Mouse (Mus musculus) heart, embryonic 16.5 days (tissue): ENCODE measurements around the gene Tanc2. TPM values are rescaled to one million over a fixed set of nuclear protein-coding genes. Genes with fewer than 3 reads are reported as not detected.

Source experiments
- ATAC-seq: fragments of 200-750 bp; cut with Nextera tagmentation; replicated peaks from 2 replicates; pipeline ENCODE4 v1.8.0; 2017; ENCODE audit warnings: moderate number of reproducible peaks; ENCODE audit not compliant: insufficient read depth, low FRiP score; ENCODE audit errors: extremely low read depth
- H3K27ac ChIP-seq: fragments of 300-500 bp; sonication (generic); 2 replicates; pipeline ENCODE4 v1.5.1; 2014; ENCODE audit warnings: mild to moderate bottlenecking, low read length, control low read depth, moderate library complexity
- H3K27me3 ChIP-seq: fragments of 300-500 bp; sonication (generic); 2 replicates; pipeline ENCODE4 v1.6.1; 2014; ENCODE audit warnings: low read length, mixed read lengths; ENCODE audit not compliant: control insufficient read depth, insufficient read depth
- H3K36me3 ChIP-seq: fragments of 300-500 bp; sonication (generic); 2 replicates; pipeline ENCODE4 v1.6.1; 2014; ENCODE audit not compliant: control insufficient read depth, insufficient read depth
- H3K4me1 ChIP-seq: fragments of 300-500 bp; sonication (generic); 2 replicates; pipeline ENCODE4 v1.6.1; 2014; ENCODE audit warnings: low read length, mixed read lengths; ENCODE audit not compliant: control insufficient read depth, insufficient read depth
- H3K4me2 ChIP-seq: fragments of 300-500 bp; sonication (generic); 2 replicates; pipeline ENCODE4 v1.6.1; 2014; ENCODE audit warnings: low read depth, mild to moderate bottlenecking, control low read depth, low read length
- H3K4me3 ChIP-seq: fragments of 300-500 bp; sonication (generic); 2 replicates; pipeline ENCODE4 v1.5.1; 2014; ENCODE audit warnings: mild to moderate bottlenecking, control low read depth, low read length
- H3K9ac ChIP-seq: fragments of 300-500 bp; sonication (generic); 2 replicates; pipeline ENCODE4 v1.6.1; 2014; ENCODE audit warnings: low read length, control low read depth
- H3K9me3 ChIP-seq: fragments of 300-500 bp; sonication (generic); replicated peaks from 2 replicates; pipeline ENCODE4 v1.6.1; 2016; ENCODE audit warnings: low read length; ENCODE audit not compliant: control insufficient read depth
- WGBS: fragments of 180-500 bp; shearing (Covaris S2); extraction: QIAGEN DNeasy Blood & Tissue Kit; methylation state at CpG from one replicate; pipeline ENCODE4 v1.1.7; 2014; 5-methylcytosine and 5-hydroxymethylcytosine counted together
- polyA plus RNA-seq: library from polyadenylated mRNA; unstranded; fragments of >200 nt; fragmentation: Nextera tagmentation; extraction: Ambion mirVana; gene quantifications from 2 replicates; pipeline ENCODE4 v1.2.1, GENCODE M21; 2015

Gene Tanc2
- polyA plus RNA-seq, 1 experiment from 2014 or later: 8.0 TPM

DNA sequence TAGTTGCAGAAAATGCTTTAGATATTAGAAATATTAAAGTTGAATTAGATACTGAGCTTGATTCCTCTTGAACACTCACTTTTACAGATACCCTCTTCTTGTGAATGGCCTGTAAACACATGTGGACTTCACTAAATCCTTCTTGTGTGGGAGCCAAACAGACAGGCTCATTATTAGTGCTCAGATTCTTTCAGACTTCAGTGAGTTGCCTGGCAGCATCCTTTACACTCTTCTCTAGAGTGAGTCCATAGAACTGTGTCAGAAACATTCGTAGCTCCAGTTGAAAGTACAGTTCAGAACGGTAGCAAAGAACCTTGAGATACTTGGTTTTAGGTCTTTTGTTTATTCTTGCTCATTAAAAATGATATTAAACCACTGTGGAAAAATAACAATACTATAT is 169.6 kb downstream of the Tanc2 start:
- Histone ChIP-seq H3K9me3 (no peaks in the 10 kb centered on the region), H3K4me1 (no peaks in the 10 kb centered on the region), H3K36me3 (no peaks in the 10 kb centered on the region), H3K4me2 (no peak overlapping the region), H3K9ac (no peak overlapping the region), H3K4me3 (no peak overlapping the region), H3K27me3 (no peaks in the 10 kb centered on the region), H3K27ac (no peak overlapping the region)
- WGBS: 80% methylated on average over 2 of the region's 2 CpGs
- ATAC-seq: no peak

DNA sequence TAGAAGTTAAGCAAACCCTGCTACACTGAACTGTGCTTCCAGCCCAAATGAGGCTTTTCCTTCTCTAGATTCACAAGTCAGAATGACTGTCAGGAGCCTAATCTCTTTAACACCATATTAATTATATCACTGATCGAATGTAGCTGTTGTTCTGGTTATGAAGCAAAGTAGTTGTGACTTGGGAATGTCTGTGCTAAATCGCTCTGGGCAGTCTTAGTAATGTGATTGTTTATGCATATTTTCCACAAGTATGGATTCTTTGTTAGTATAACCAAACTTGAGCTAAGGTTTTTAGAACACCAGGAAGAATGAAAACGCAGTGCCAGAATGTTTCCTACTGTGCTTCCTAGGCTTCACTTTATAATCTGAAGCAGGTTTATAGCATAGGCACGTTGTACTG is 170.6 kb downstream of the Tanc2 start:
- ATAC-seq: no peak
- Histone ChIP-seq H3K4me3 (no peak overlapping the region), H3K36me3 (no peaks in the 10 kb centered on the region), H3K27me3 (no peaks in the 10 kb centered on the region), H3K27ac (no peak overlapping the region), H3K9ac (no peak overlapping the region), H3K9me3 (no peaks in the 10 kb centered on the region), H3K4me2 (no peak overlapping the region), H3K4me1 (no peaks in the 10 kb centered on the region)
- 66% methylated on average over 4 of the region's 4 CpGs for WGBS

DNA sequence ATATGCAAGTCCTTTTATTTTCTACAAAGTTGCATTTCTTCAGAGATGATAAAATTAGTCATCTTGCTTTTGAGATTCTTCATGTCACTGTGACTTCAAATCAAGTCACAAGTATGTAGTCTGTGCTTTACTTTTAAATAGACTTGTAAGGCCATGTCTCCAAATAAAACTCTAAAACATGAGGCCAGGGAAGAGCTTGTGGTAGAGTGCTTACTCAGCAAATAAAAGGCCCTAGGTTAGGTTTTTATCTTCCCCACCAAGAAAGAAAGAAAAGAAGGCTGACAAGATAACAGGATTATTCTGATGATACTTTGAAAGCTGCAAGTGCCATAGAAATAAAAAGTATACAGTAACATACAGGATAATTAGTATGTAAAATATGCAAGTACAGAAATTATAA is 188.0 kb downstream of the Tanc2 start:
- Histone ChIP-seq H3K9me3 (no peaks in the 10 kb centered on the region), H3K27me3 (no peaks in the 10 kb centered on the region), H3K9ac (no peak overlapping the region), H3K36me3 (0 out of 2 replicates have a peak, but pooled peaks cover 3% of the 10 kb centered on the region), H3K27ac (no peak overlapping the region), H3K4me3 (no peak overlapping the region), H3K4me2 (no peak overlapping the region), H3K4me1 (no peaks in the 10 kb centered on the region)
- ATAC-seq: no peak

DNA sequence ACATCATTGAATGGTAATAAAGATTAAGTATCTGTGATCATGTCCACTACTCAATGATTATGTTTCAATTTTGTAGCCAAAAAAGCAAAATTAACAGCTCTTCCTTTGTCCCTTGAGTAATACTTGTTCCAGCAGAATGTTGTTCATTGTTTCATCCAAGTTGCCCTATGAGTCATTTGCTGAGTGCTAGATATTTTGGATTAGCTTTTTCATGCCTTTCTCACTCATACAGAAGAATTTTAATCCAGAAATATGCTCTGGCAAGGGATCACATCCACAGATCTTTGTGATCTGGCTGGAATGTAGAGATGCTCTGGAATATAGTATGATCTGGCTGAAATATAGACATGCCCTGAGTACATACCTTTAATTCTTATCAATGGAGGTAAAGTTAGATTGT is 202.7 kb downstream of the Tanc2 start:
- no peak for ATAC-seq
- H3K27ac ChIP-seq: no peak overlapping the region
- peaks cover 5% of the 10 kb centered on the region; the same call in 1 of the 2 replicates for H3K9me3 ChIP-seq
- H3K9ac ChIP-seq: no peak overlapping the region
- no peak overlapping the region for H3K4me2 ChIP-seq
- no peaks in the 10 kb centered on the region for H3K27me3 ChIP-seq
- H3K4me3 ChIP-seq: no peak overlapping the region
- no peaks in the 10 kb centered on the region for H3K4me1 ChIP-seq
- peaks cover 9% of the 10 kb centered on the region; the same call in 1 of the 2 replicates for H3K36me3 ChIP-seq

DNA sequence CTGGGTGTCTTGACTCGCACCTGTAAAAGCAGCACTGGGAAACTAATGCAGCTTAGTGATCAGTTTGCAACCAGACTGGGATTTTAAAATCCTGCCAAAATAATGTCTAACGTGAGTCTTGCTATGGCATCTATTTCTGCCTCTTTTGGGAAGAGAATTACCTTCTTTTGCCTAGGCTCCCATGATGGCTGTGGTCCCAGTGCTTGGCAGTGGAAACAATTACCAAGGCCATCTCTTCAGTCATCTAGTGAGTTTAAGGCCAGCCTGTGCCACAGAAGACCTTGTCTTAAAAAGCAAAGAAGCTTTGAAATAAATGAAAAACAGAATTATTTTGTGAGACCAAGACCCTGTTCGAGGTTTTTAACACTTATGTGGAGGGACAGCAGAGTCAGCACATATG is 213.9 kb downstream of the Tanc2 start:
- Histone ChIP-seq H3K4me1 (0 out of 2 replicates have a peak, but pooled peaks cover 2% of the 10 kb centered on the region), H3K9me3 (no peaks in the 10 kb centered on the region)

DNA sequence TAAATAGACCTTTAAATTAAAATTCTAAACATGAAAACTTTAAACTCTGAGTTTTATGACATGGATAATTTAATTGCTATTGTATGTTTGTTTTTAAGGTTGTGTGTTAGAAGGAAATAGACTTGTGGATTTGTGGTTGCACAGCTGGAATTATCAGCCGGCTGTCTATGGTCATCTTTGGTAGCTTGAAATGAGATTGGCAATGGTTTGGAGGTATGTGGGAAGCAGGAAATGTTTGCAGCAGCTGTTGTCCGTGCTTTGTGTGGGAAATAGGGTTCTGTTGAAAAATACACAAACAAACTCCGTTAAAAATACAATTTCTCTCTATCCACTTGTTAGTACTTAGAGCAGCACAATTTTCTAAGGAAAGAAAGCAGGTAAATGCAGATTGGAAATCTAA is 215.0 kb downstream of the Tanc2 start:
- Histone ChIP-seq H3K9ac (no peak overlapping the region), H3K4me1 (0 out of 2 replicates have a peak, but pooled peaks cover 2% of the 10 kb centered on the region), H3K36me3 (no peaks in the 10 kb centered on the region), H3K4me3 (no peak overlapping the region), H3K27ac (no peak overlapping the region), H3K9me3 (no peaks in the 10 kb centered on the region), H3K27me3 (no peaks in the 10 kb centered on the region), H3K4me2 (no peak overlapping the region)
- ATAC-seq: no peak
- 52% methylated on average over 3 of the region's 3 CpGs for WGBS

More for the DNA sequence above, 213.9 kb downstream of the Tanc2 start:
- no peak overlapping the region for H3K4me3 ChIP-seq
- 88% methylated on average over 3 of the region's 3 CpGs for WGBS
- H3K27ac ChIP-seq: no peak overlapping the region
- ATAC-seq: no peak
- no peaks in the 10 kb centered on the region for H3K27me3 ChIP-seq
- H3K4me2 ChIP-seq: no peak overlapping the region
- H3K9ac ChIP-seq: no peak overlapping the region
- 0 out of 2 replicates have a peak, but pooled peaks cover 2% of the 10 kb centered on the region for H3K36me3 ChIP-seq

DNA sequence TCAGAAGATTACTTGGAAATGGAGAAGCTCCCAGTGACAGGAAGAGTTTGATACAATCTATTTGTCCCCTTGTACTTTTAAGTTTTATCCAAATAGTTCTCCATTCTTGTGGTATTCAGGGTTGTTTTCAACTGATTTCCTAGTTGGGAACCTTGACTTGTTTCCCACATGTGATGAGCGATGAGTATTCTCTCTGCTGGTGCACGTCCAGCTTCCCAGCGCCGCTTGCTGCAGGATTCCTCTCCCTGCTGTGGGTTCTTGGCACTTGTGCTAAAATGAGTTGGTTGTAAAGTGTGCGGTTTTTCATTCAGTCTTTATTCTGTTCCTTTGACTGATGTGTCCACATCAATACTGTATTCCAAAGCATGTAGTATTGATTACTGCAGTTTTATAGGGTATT is 217.3 kb downstream of the Tanc2 start:
- Histone ChIP-seq H3K27ac (no peak overlapping the region), H3K4me3 (no peak overlapping the region), H3K9ac (no peak overlapping the region), H3K9me3 (no peaks in the 10 kb centered on the region), H3K36me3 (no peaks in the 10 kb centered on the region), H3K4me1 (0 out of 2 replicates have a peak, but pooled peaks cover 2% of the 10 kb centered on the region), H3K4me2 (no peak overlapping the region), H3K27me3 (no peaks in the 10 kb centered on the region)
- ATAC-seq: no peak
- 88% methylated on average over 5 of the region's 5 CpGs for WGBS

DNA sequence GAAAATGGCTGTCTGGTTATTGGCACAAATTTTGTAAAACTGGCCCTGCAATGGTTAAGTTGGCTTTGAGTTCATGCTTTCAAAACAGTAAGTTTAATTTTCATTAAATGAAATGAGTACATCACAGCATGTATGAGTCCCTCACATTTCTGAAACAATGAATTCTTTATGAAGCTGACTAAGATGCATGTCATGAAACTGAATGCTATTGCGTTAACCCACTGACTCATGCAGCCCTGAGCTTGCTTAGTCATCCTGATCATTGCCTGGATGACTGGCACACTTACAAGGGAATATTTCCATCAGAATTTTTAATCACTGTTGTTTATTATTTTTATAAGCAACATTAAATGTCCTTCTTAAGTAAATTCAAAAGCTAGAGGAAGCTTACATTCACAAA is 233.5 kb downstream of the Tanc2 start:
- no peaks in the 10 kb centered on the region for H3K4me1 ChIP-seq
- no peak for ATAC-seq
- H3K27me3 ChIP-seq: no peaks in the 10 kb centered on the region
- no peak overlapping the region for H3K9ac ChIP-seq
- no peak overlapping the region for H3K27ac ChIP-seq
- no peaks in the 10 kb centered on the region for H3K36me3 ChIP-seq
- H3K9me3 ChIP-seq: no peaks in the 10 kb centered on the region
- H3K4me2 ChIP-seq: no peak overlapping the region
- no peak overlapping the region for H3K4me3 ChIP-seq
- WGBS: 81% methylated on average over 1 of the region's 1 CpGs

DNA sequence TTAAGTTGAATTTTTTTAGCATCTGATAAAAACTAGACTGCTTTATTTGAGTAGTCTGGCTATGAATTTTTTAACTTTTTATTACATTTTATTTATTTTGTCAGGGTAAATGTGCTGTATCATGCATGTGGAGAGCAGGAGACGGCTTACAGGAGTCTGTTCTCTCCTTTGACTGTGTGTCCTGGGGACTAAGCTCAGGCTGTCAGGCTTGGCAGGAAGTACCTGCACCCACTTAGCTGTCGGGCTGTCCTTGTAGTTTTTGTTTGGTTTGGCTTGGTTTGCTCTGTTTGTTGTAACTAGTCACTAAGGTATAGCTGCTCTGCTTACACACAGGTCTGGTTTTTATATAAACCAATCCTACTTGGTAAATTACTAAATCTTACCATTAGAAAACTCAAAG is 234.0 kb downstream of the Tanc2 start:
- H3K4me2 ChIP-seq: no peak overlapping the region
- no peaks in the 10 kb centered on the region for H3K4me1 ChIP-seq
- ATAC-seq: no peak
- H3K9ac ChIP-seq: no peak overlapping the region
- H3K4me3 ChIP-seq: no peak overlapping the region
- H3K36me3 ChIP-seq: no peaks in the 10 kb centered on the region
- no peak overlapping the region for H3K27ac ChIP-seq
- H3K9me3 ChIP-seq: no peaks in the 10 kb centered on the region
- WGBS: 68% methylated on average over 2 of the region's 2 CpGs
- H3K27me3 ChIP-seq: no peaks in the 10 kb centered on the region

DNA sequence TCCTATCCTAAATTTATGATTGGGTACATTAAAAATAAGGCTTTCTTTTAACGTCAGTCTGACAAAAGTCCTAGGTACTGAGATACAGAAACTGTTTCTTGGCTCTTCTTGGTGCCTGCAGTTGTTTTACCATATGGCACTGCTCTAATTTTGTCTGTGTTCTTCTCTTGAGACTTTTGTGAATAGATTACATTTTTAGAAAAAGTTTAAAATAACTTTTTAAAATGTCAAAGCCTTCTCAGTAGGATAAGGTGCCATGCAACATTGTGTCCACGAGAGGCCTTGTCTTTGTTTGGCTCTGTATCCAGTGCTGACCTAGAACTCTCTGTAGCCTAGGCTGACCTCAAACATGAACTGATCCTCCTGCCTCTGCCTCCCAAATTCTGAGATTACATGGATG is 238.4 kb downstream of the Tanc2 start:
- H3K4me1 ChIP-seq: no peaks in the 10 kb centered on the region
- no peak overlapping the region for H3K27ac ChIP-seq
- no peaks in the 10 kb centered on the region for H3K9me3 ChIP-seq
- WGBS: 80% methylated on average over 2 of the region's 2 CpGs
- H3K9ac ChIP-seq: no peak overlapping the region
- H3K4me3 ChIP-seq: no peak overlapping the region
- no peaks in the 10 kb centered on the region for H3K27me3 ChIP-seq
- ATAC-seq: no peak
- no peak overlapping the region for H3K4me2 ChIP-seq
- H3K36me3 ChIP-seq: no peaks in the 10 kb centered on the region
